Mouse (Mus musculus): ENCODE measurements at regions not wholly inside any gene's neighbourhood (a gene's known extent, or its start where the extent isn't known, plus 50 kb on each side); places are given as distances from the start of the nearest gene placed in this dataset.

DNA sequence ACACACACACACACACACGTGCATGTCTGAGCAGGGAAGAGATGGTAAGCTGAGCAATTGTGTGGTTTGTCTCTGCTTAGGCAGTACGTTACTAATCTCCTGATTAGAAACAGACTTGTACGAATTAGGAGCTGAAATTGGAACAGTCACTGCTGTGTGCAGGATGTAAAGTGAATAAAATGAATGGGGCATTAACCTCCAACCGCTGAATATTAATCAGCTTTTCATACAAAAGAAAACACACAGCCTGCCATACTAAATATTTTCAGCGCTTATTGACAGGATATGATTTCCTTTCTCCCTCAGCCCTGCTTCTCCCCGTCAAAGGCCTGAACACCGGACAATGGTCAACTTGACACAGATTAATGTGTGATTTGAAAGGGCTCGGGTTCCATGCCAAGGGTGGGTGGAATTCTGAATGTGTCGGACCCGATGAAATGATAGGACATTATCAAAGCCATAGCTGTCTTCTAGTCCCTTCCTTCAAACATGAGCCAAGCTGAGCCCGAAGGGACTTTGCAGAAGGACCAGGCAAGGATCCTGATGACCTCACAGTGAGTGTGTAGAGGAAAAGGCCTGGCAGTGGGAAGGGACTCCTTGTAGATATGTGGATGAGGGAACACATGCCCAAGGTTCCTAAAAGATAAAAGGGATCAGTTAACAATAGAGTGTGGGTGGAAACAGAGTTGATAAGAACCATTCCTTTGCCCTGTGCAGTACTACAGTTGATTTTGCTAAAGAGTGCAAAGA lies 124.4 kb upstream of the Sox9 start:
- TF ChIP-seq POLR2A (IDR thresholded peaks at IDR 0.05; ENCODE audit: low read depth, low read length) (no peak), CTCF (IDR thresholded peaks at IDR 0.05; ENCODE audit: extremely low read depth, insufficient read depth, insufficient read length, insufficient replicate concordance) (no peak)

All from spleen, adult 2 months (tissue).